Mouse (Mus musculus) gonadal fat pad, adult 2 months (tissue): Measurements from ENCODE around the gene Dut. TPM values are rescaled to one million over a fixed set of nuclear protein-coding genes. Genes with fewer than 3 reads are reported as not detected.

ENCODE experiments used
- DNase-seq: peaks from one replicate; pipeline ENCODE4 v3.0.0-alpha.2; 2012; ENCODE audit warnings: low read depth
- polyA plus RNA-seq: library from polyadenylated mRNA; depleted of rRNA; stranded (reverse); fragments of >200 nt; gene quantifications from 2 replicates; pipeline ENCODE4 v1.2.3, GENCODE M21; 2012; rRNA removed

Gene Dut
- polyA plus RNA-seq, 1 experiment = 17.8 TPM

GRCm38 (mm10) chr2:125303764-125304384, 56.9 kb downstream of the Dut start:
- DNase-seq = no peak

DNA sequence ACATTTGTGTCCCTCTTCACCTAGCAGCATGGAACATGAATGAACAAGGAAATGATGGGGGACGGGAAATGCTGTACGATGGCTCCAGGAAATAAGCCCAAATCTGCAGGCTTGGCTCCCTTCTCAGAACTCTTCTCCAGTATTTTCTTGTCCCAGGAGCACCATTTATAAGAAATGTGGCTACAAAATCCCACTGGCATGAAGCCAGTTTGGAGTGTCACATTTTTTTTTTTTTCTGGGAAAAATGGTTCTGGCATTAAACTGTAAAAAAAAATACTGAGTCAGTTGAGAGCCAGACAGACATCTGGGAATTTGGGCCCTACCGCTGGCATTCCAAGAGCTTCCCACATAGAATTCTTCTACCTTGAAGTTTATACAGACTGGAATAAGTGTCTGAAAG, 57.8 kb downstream of the Dut start:
- no peak for DNase-seq

GRCm38 (mm10) chr2:125305671-125306070, 58.7 kb downstream of the Dut start:
- DNase-seq = no peak

Other genes with a start within 250 kb of the Dut start
- 0.14 TPM in 1 of 2 replicates, not detected in the other for gene Slc24a5, start 179.1 kb upstream of the Dut start, polyA plus RNA-seq
- 5.2 and 7.5 TPM in 2 replicates for gene Myef2, start 123.5 kb upstream of the Dut start, polyA plus RNA-seq
- not detected in 2 replicates for gene Ctxn2, start 110.5 kb upstream of the Dut start, polyA plus RNA-seq
- not detected in 2 replicates for gene Slc12a1, start 94.7 kb upstream of the Dut start, polyA plus RNA-seq